22 mouse cellular contexts compared by ENCODE assay signal in genomic region chr16:41210055-41210454, GRCm38 (mm10).
DNase-seq lines count a peak whose midpoint lies in the region; ATAC-seq lines count a peak whose summit lies in the region.
"Had no signal": no experiment of that assay in that cellular context is flagged by ENCODE, and none has a peak within 500 bp of the region (broad histone marks: within the 10 kb centered on the region; RNA-seq: fewer than 3 reads in every experiment).

No protein-coding gene starts in this region.

- no peak overlapping the region for H3K27ac ChIP-seq in limb, embryonic 11.5 days (replicated peaks; ENCODE audit: low read depth, low read length)
- no peak overlapping the region for H3K27ac ChIP-seq in limb, embryonic 10.5 days
- no peak overlapping the region for H3K27ac ChIP-seq in limb, embryonic 12.5 days
- H3K27ac ChIP-seq in limb, embryonic 13.5 days: no peak overlapping the region; the same call in 1 of the 2 replicates

- H3K4me2 ChIP-seq in limb, embryonic 11.5 days (ENCODE audit: low read depth, severe bottlenecking): no peak overlapping the region
- no peak overlapping the region for H3K4me2 ChIP-seq in limb, embryonic 12.5 days
- H3K4me2 ChIP-seq in limb, embryonic 13.5 days (replicated peaks): no peak overlapping the region

- H3K4me1 ChIP-seq in limb, embryonic 11.5 days (ENCODE audit: control insufficient read depth, insufficient read depth, low read length): no peaks in the 10 kb centered on the region
- peaks cover 4% of the 10 kb centered on the region; the same call in 1 of the 2 replicates for H3K4me1 ChIP-seq in limb, embryonic 10.5 days
- 0 out of 2 replicates have a peak, but pooled peaks cover 8% of the 10 kb centered on the region for H3K4me1 ChIP-seq in limb, embryonic 12.5 days (replicated peaks)
- H3K4me1 ChIP-seq in limb, embryonic 13.5 days: peaks cover 8% of the 10 kb centered on the region; the same call in 1 of the 2 replicates

- no peak overlapping the region for H3K4me3 ChIP-seq in limb, embryonic 11.5 days (ENCODE audit: low read depth, low read length)
- no peak overlapping the region for H3K4me3 ChIP-seq in limb, embryonic 10.5 days
- no peak overlapping the region for H3K4me3 ChIP-seq in limb, embryonic 12.5 days (replicated peaks)
- H3K4me3 ChIP-seq in limb, embryonic 13.5 days: no peak overlapping the region

- no peaks in the 10 kb centered on the region for H3K36me3 ChIP-seq in limb, embryonic 11.5 days (ENCODE audit: control insufficient read depth, insufficient read depth, low read length)
- H3K36me3 ChIP-seq in limb, embryonic 10.5 days: no peaks in the 10 kb centered on the region
- no peaks in the 10 kb centered on the region for H3K36me3 ChIP-seq in limb, embryonic 12.5 days
- no peaks in the 10 kb centered on the region for H3K36me3 ChIP-seq in limb, embryonic 13.5 days
- H3K36me3 ChIP-seq: G1E had no signal

- WGBS in limb, embryonic 11.5 days: 91% methylated on average over 5 of the region's 5 CpGs
- 97% methylated on average over 5 of the region's 5 CpGs for WGBS in limb, embryonic 10.5 days
- WGBS in limb, embryonic 12.5 days: 76% methylated on average over 5 of the region's 5 CpGs
- 67% methylated on average over 5 of the region's 5 CpGs for WGBS in limb, embryonic 13.5 days

- H3K27me3 ChIP-seq in limb, embryonic 11.5 days (ENCODE audit: control insufficient read depth, insufficient read depth, low read length): no peaks in the 10 kb centered on the region
- no peaks in the 10 kb centered on the region for H3K27me3 ChIP-seq in limb, embryonic 10.5 days (ENCODE audit: low read depth, poor library complexity, severe bottlenecking)
- no peaks in the 10 kb centered on the region for H3K27me3 ChIP-seq in limb, embryonic 12.5 days
- H3K27me3 ChIP-seq in limb, embryonic 13.5 days: no peaks in the 10 kb centered on the region
- H3K27me3 ChIP-seq: CH12.LX, Patski had no signal

- H3K9ac ChIP-seq in limb, embryonic 11.5 days (ENCODE audit: low read length): no peak overlapping the region
- H3K9ac ChIP-seq in limb, embryonic 12.5 days (replicated peaks): no peak overlapping the region
- H3K9ac ChIP-seq in limb, embryonic 13.5 days: no peak overlapping the region

- no peak for DNase-seq in limb, embryonic 11.5 days (ENCODE audit: low spot score)
- DNase-seq in limb, embryonic 10.5 days (ENCODE audit: low spot score): no peak
- peak; percentile 13 for DNase-seq in forelimb bud, embryonic 11.5 days (ENCODE audit: low read depth, low spot score)
- DNase-seq in lung, postnatal 36 days: no peak
- DNase-seq in right cerebral cortex, postnatal 25 days: no peak
- DNase-seq: adrenal gland, adult 2 months; adrenal gland, adult 8-10 months; adrenal gland, postnatal 10 days; adrenal gland, postnatal 14 days; adrenal gland, postnatal 25 days; adrenal gland, postnatal 36 days; B cell, adult 2 months; cerebellum, adult 11 months; cerebellum, adult 11-12 months; cerebellum, adult 18-20 months had no signal

- ATAC-seq in limb, embryonic 11.5 days (ENCODE audit: insufficient number of reproducible peaks, low FRiP score, low TSS enrichment, low read depth): peak; percentile 35; the same call in 1 of the 2 replicates
- peak; percentile 75 for ATAC-seq in limb, embryonic 12.5 days (ENCODE audit: insufficient number of reproducible peaks, insufficient read depth, low FRiP score, low TSS enrichment, low read depth)
- peak; percentile 59 for ATAC-seq in limb, embryonic 13.5 days (ENCODE audit: low FRiP score, low read depth)
- no peak for ATAC-seq in activated CD4-positive, CD25-positive, alpha-beta regulatory T cell, adult 4 months
- ATAC-seq: CD4-positive, CD25-positive, alpha-beta regulatory T cell, adult 4 months; Patski had no signal

- no peaks in the 10 kb centered on the region for H3K9me3 ChIP-seq in limb, embryonic 11.5 days (ENCODE audit: control insufficient read depth, low read length)
- no peaks in the 10 kb centered on the region for H3K9me3 ChIP-seq in limb, embryonic 10.5 days (replicated peaks)
- no peaks in the 10 kb centered on the region for H3K9me3 ChIP-seq in limb, embryonic 12.5 days
- H3K9me3 ChIP-seq in limb, embryonic 13.5 days: no peaks in the 10 kb centered on the region
